Mouse (Mus musculus) cerebellum, postnatal 36 days (tissue): ENCODE results near the gene Dleu7.

ENCODE experiments used
- DNase-seq, 2 experiments: peaks; one replicate each; pipeline ENCODE4 v3.0.0; 2021 to 2022; ENCODE audit warnings: mixed read lengths in 2 of 2

Gene Dleu7

DNA sequence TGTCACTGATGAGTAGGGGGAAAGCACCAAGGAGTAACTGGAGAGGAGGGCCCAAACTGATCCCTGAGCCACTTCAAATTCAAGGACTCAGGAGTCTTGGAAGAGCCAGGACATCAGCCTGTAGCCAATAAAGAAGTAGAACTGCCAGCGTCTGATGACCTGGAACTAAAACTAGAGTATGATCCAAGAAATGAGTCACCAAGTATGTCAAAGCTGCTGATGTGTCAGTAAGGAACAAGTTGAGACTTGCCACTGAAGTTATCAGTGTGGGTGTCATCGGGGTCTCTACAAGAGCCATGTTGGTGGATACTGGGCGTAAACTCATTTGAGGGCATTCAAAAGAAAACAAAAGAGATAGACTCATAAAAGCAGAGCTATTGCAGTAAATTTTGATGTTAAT, 19.2 kb downstream of the Dleu7 start:
- DNase-seq: no peak

DNA sequence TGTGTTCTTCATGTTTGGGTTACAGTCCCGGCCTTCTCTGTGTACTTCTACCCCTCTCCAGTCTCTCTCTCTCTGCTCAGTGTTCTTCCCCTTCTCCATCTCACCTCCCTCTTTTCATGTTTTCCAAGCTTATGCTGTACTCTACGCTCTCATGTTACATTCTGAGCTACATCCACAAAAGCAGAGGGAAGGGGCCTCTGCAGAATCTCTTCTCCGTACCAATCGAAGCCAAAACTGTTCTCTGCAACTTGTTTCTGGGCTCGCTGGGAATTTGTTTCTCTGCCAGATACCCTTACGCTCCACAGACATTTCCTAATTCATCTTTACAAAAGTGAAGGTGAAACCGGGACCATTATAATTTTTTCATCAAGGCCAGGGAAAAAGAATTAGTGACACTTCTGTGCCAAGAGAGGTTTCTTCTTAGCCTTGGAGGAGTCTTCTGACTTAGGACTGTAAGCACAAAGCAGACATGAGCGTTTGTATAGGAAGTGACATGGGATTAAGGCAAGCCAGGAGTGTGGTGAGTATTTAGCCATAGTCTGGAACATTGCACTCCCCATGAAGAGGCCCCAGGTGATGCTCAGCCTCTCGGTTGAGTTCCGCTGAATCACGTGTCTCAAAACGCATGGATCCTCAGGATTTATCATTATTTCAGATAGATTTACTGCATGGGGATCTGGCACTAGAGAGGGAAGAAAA, 22.0 kb downstream of the Dleu7 start:
- no peak for DNase-seq

DNA sequence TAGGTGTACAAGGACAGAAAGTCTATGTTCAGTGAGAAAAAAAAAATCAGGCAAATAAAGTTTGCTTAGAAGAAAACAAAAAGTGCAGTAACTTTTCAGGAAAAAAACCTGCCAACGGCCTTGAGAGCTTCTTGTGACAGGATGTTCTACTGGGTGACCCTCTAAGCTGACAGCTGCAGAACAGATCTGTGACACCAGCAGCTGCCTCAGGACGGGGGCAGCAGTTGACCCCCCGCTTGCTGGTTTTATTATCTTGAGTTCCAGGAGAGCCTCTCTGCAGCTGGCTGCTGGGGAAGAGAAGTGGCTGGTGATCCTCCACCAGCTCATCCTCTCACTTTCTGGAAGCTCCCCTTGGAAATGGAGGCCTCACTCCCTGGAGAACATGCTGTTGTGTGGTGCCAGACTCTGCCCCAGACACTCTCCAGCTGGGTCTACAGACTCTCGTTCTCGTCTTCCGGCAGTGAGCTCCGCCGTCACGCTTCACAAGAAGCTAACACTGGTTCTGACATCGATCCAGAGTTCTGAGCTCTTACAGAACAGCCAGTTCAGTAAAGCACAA, 33.8 kb downstream of the Dleu7 start:
- DNase-seq: no peak

DNA sequence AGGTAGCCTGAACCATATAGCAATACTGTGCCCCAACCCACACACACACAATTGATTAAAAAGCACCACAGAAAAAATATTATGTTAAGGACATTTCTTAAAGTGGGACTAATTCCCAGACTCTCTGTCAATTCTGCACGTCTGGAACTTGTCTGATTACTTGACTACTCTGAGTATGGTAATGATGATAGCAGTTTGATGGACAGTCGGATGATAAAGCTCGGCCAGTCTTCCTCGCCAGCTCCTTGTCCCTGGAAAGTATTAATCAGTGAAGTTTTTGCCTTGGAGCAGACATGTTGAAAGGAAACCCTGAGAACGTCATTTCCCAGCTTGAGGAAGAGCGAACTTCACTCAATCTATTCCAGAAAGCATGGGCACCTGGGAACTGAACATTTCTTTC, 34.7 kb downstream of the Dleu7 start:
- no peak for DNase-seq

DNA sequence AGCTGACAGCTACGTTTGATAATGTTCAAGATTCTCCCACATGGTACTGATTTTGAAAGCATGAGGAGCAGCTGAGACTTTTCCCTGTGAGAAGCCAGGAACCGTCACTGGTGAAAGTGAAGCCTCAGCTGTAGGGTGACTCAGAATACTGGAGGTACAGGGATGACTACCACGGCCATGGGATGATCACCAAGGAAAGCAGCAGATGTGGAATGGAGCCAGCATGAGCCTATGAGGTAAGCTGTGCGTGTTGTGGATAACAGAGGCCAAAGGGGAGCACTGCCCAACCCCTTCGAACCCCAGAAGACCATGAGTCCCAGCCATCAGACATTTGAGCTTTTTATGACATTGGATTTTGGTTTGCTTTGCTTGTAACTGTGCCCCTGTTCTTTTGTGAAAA, 36.8 kb downstream of the Dleu7 start:
- DNase-seq: no peak

DNA sequence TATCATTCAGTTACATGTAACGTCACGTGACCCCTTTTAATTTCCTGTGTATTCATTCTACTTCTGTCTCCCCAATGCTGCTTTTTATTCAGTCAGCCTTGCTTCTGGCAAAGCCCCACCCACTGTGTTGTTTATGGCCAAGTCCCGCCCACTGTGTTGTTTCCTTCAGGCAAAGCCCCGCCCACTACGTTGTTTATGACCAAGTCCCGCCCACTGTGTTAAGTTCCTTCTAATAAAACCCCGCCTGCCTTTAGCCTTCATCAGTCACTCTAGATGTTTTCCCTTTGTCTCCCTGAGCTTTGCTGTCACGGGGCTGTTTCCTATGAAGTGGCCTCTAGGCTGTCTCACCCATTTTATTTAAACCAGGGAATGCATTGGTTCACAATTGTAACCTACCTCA, 38.5 kb downstream of the Dleu7 start:
- no peak for DNase-seq

DNA sequence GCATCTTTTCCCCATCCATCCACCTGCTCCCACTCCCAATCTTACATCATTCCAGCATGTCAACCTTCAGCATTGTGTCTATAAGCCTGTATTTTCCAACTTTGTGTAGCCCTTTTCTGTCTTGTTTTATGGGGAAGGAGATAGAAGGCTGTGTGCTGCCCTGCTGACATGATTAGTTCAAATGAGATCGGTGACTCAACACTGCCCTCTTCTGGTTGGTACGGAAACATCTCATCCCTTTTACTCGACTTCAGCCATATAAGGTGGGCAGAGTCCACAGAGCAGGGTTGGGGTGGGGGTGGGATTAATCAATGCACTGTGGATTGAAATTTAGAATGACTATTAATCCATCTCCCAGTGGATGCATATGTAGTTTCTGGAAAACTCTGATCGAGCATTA, 40.8 kb downstream of the Dleu7 start:
- DNase-seq: peak; percentile 18 to 58

DNA sequence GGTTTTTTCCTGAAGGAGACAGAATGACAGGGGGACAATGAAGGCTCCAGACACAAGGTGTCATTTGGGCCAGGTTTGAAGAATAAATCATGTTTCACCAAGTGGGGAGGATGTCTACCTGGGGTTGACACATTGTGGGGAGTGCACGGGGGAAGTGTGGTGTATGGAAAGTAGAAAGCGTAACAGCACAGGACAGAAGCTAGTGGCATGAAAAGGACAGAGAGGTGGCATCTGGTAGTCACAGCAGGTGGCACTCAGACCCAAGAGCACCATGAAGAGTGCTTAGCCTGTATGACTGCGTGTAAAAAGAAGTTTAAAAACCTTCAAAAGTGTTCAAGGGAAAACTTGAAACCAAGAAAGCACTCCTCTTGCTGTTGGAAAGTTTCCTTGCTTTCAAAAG, 42.8 kb downstream of the Dleu7 start:
- DNase-seq: peak; percentile 5 to 9

DNA sequence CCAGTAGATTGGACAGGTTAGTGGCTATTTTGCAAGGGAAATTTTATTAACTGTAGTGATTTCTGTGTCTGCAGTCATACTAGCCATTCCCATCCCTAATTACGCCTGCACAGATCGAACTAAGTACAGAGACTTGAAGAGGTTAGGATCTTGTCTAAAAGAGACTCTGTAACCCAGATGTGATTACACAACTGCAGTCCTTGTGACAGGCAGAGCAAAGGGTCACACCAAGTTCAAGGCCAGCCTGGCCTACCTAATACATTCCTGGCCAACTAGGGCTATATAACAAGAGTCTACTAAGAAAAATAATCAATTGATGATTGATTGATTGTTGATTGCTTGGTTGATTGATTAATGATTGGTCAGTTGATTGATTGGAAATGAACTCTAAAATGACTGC, 43.6 kb downstream of the Dleu7 start:
- DNase-seq: no peak

DNA sequence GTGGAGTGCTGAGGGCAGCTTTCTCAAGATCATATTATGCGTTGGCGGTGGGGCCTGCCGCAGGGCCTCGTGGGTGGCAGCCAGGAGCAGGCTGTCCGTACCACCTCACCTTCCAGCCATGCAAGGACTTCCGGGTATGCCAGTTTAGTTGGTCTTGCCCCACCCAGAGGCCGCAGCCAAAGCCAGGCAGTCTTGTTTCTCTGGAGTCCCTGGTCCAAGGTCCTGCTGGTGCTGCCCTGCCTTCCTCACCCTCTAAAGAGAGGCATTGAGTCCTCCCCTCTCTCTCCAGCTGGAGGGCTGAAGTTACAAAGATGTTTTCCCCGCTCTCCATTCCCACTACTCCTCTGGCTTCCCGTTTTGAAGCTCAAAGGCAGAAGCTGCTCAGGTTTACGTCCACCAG, 44.1 kb downstream of the Dleu7 start:
- DNase-seq: no peak

DNA sequence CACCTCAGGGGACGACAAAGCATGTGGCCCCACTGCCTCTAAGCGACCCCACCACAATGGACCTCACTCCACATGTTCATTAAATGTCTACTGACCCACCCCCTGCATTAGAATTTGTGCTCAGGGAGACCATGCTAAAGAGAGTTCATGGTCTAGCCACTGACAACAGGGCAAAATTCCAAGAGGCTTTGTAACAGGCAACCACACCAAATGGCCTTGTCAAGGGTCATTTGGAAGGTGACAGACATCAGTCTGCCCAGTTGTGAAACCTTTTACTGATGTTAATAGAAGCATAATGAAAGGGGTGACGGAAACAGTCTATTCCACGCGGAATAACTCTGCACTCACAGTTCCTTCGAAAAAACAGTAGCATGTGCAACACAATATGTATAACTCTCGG, 44.5 kb downstream of the Dleu7 start:
- no peak for DNase-seq

DNA sequence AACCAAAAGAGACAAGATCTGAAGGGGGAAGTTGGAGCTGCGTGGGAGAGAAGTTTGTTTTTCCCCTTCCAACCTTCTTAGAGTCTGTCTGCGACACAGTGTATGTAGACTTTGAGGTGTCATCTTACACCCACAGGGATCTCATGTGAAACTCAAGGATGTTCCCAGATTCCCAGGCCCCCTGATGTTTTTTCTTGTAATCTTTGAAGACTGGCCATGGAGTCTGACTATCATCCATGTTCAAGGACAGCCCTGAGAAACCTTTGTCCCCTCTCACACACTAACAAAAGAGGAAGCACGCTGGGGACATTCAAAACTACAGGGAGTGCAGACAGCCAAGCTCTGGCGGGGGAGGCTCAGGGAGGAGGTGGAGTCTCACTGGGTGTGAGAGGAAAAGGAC, 47.3 kb downstream of the Dleu7 start:
- DNase-seq: no peak

DNA sequence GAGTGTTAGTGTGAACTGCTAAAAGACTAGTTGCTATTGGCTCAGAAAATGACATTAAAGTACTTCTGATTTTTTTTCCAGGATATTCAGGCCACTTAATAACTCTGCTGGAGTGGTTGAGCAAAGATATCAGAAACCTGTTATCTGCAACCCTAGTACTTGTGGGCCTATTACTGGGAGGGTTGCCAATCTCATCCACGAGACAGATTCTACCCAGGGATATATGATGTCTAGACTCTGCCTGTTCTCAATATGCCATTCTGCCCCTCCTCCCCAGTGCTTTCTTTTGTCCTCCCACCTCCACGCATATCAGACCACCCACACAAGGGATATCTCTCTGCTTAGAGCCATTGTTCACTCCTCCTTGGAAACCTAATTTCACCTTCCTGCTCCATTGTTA, 49.3 kb downstream of the Dleu7 start:
- DNase-seq: no peak

DNA sequence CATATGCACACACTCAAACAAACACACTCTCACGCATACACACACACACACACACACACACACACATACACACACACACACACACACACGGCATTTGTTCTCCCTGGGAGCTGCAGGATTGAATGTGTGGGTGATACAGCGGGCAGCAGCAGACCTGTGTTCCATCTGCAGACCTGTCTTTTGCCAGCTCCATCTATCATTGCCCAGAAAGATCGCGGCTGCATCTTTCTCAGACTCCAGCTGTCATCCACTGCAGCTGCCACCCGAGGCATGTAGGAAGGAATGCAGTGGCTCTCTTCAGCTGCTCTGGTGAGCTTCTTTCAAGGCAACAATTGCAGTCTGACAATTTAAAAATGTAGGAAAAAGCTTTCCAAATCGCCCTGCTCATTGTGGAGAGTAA, 56.9 kb downstream of the Dleu7 start:
- no peak for DNase-seq

DNA sequence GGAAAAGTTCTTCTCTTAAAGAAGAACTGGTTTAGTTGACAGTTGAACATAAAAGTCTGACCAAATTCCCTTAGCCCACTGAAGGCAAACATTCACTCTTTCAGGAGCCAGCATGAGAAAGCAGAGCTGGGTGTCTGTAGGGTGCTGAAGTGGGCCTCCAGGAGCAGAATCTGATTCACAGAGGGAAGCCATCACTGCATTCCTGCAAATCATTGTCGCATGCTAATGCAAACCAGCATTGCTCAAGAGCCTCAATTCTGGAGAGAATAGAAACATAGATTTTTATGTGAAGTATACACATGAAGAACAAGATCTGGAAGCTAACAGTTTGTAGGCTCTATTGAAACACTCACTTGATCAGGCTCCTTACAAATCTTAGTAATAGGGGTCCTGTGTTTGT, 57.6 kb downstream of the Dleu7 start:
- DNase-seq: no peak

DNA sequence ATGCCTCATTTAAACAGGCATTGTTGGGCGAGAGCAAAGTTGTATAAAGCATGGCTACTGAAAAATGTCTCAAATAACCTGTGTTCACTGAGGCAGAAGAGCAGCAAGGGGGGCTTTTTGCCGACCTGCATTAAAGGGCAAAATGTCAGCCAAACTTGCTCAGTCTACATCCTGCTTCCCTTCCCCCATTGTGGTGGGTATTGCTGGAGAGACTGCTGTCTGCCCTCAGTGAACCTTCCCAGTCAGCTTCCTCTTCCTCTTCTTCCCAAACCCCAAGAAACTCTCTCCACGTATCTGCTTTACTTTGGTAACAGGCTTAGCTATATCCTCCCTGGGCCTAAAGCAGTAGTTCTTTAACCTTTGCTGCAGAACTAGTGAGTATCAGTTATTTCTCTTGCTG, 61.9 kb downstream of the Dleu7 start:
- DNase-seq: no peak

DNA sequence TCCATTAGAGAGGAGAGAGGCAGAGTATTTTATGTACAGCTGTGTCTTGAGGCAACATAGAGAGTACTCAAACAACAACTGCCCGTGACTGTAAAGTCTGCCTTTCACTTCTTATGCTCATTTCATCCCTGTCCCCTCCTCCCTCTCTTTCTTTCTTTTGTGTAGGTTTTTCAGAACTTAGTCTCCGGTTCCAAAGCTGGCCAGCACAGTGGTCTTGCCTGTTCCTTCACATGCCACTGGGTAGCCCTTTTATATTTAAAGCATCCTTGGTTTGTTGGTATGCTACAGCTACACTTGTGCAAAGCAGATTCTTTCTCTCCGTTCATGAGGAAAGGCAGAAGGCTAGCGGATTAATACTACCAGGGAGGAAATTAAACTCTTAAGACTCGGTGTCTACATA, 65.7 kb downstream of the Dleu7 start:
- DNase-seq: no peak

DNA sequence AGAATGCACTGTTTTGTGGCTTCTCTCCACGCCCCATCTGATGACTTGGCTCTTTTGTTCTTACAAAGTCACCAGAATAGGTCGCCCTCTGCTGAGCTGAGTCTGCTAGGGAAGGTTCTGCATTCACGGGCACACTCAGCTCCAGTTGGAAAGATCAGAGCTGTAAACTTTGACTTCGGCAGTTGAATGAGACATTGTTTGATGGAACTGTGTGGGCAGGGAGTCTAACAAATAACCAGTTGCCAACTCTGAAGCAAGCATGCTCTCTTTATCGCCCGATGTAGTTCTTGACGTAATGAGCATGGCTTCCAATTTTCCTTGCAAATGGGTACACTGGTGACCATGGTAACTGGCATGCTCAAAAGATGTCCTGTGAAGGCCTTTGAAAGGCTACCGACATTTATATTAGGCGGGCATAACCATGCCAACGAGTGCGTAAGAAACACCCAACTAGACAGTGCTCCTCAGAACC, 66.2 kb downstream of the Dleu7 start:
- DNase-seq: no peak
